Mouse (Mus musculus) cerebral cortex, adult 2 months (tissue): ENCODE data around the gene Ms4a12.

ENCODE experiments used
- WGBS: fragments of 180-500 bp; shearing (Covaris S2); methylation state at CpG from one replicate; pipeline ENCODE4 v1.1.7; 2018; 5-methylcytosine and 5-hydroxymethylcytosine counted together

The Ms4a12 gene

GRCm38 (mm10) chr19:11232348-11232747 is at the start of gene Ms4a12:
Gene Ms4a12 (minus strand): TSS chr19:11232448.
- 76% methylated on average over 5 of the region's 5 CpGs for WGBS

- 93% methylated on average over 3 of the region's 3 CpGs for WGBS
Measured at GRCm38 (mm10) chr19:11280223-11280622, 48.0 kb upstream of the Ms4a12 start.

- 79% methylated on average over 5 of the region's 5 CpGs for WGBS
Measured at GRCm38 (mm10) chr19:11276431-11276830, 44.2 kb upstream of the Ms4a12 start.

GRCm38 (mm10) chr19:11266956-11267355 is 34.7 kb upstream of the Ms4a12 start:
- 80% methylated on average over 4 of the region's 4 CpGs for WGBS

- WGBS: 84% methylated on average over 8 of the region's 8 CpGs
Measured at GRCm38 (mm10) chr19:11266052-11266845, 34.0 kb upstream of the Ms4a12 start, which contains the start of gene Ms4a1. Gene Ms4a1 (minus strand): TSS chr19:11266241.

GRCm38 (mm10) chr19:11264602-11265185 is 32.4 kb upstream of the Ms4a12 start:
- 84% methylated on average over 9 of the region's 9 CpGs for WGBS

GRCm38 (mm10) chr19:11263549-11263948 is 31.3 kb upstream of the Ms4a12 start:
- WGBS: 81% methylated on average over 3 of the region's 3 CpGs

- 72% methylated on average over 4 of the region's 4 CpGs for WGBS
Measured at GRCm38 (mm10) chr19:11262932-11263331, 30.7 kb upstream of the Ms4a12 start.

GRCm38 (mm10) chr19:11261522-11261921 is 29.3 kb upstream of the Ms4a12 start:
- WGBS: 90% methylated on average over 2 of the region's 2 CpGs

- WGBS: 65% methylated on average over 5 of the region's 5 CpGs
Measured at GRCm38 (mm10) chr19:11242560-11242959, 10.3 kb upstream of the Ms4a12 start.

- WGBS: 82% methylated on average over 5 of the region's 5 CpGs
Measured at GRCm38 (mm10) chr19:11234921-11235735, 2.9 kb upstream of the Ms4a12 start.

- WGBS: 80% methylated on average over 5 of the region's 5 CpGs
Measured at GRCm38 (mm10) chr19:11234244-11234643, 2.0 kb upstream of the Ms4a12 start.

GRCm38 (mm10) chr19:11196546-11196945 is 35.7 kb downstream of the Ms4a12 start, which contains the start of gene Ms4a13:
Gene Ms4a13 (minus strand): TSS chr19:11196737.
- WGBS: 74% methylated on average over 12 of the region's 12 CpGs

GRCm38 (mm10) chr19:11192552-11192951 is 39.7 kb downstream of the Ms4a12 start:
- 61% methylated on average over 1 of the region's 1 CpGs for WGBS

GRCm38 (mm10) chr19:11184121-11184520 is 48.1 kb downstream of the Ms4a12 start:
- WGBS: 18% methylated on average over 5 of the region's 5 CpGs

GRCm38 (mm10) chr19:11177464-11177863 is 54.8 kb downstream of the Ms4a12 start:
- WGBS: 61% methylated on average over 2 of the region's 2 CpGs

- WGBS: 33% methylated on average over 10 of the region's 10 CpGs
Measured at GRCm38 (mm10) chr19:11165172-11165571, 67.1 kb downstream of the Ms4a12 start, which contains the start of gene 1700025F22Rik. Gene 1700025F22Rik (minus strand): TSS chr19:11165320.
